Mouse (Mus musculus): Measurements from ENCODE around the gene As3mt. TPM values are rescaled to one million over a fixed set of nuclear protein-coding genes. Genes with fewer than 3 reads are reported as not detected.

Gene As3mt
- polyA plus RNA-seq, 2 experiments, result 16.2 to 26.8 TPM

- DNase-seq (ENCODE audit: low spot score), result no peak
- WGBS, result 83% methylated on average over 5 of the region's 5 CpGs
- H3K4me2 ChIP-seq (replicated peaks; ENCODE audit: low read depth, low read length, severe bottlenecking), result no peak overlapping the region
- H3K4me1 ChIP-seq (ENCODE audit: control insufficient read depth, insufficient read depth, low read length), result 0 out of 2 replicates have a peak, but pooled peaks cover 4% of the 10 kb centered on the region
- H3K27me3 ChIP-seq (ENCODE audit: control insufficient read depth, insufficient read depth, low read length), result no peaks in the 10 kb centered on the region
- H3K27ac ChIP-seq (replicated peaks; ENCODE audit: low read depth, low read length), result no peak overlapping the region
- H3K9ac ChIP-seq (ENCODE audit: low read depth, low read length, severe bottlenecking), result no peak overlapping the region
- H3K9me3 ChIP-seq (ENCODE audit: control insufficient read depth, low read length), result no peaks in the 10 kb centered on the region
- no peaks in the 10 kb centered on the region for H3K36me3 ChIP-seq (ENCODE audit: control insufficient read depth, insufficient read depth, low read length)
- H3K4me3 ChIP-seq (replicated peaks; ENCODE audit: low read length), result no peak overlapping the region
- no peak for TF ChIP-seq POLR2A (IDR thresholded peaks at IDR 0.05; ENCODE audit: borderline replicate concordance, extremely low read depth, insufficient read depth, insufficient read length)
- no peak for ATAC-seq (ENCODE audit: low FRiP score, low read depth)
These were observed 76.8 kb downstream of the As3mt start for GRCm38 (mm10) chr19:46784038-46784437.

- no peaks in the 10 kb centered on the region for H3K27me3 ChIP-seq (ENCODE audit: control insufficient read depth, insufficient read depth, low read length)
- WGBS, result 77% methylated on average over 6 of the region's 6 CpGs
- no peak overlapping the region for H3K4me3 ChIP-seq (replicated peaks; ENCODE audit: low read length)
- no peak for ATAC-seq (ENCODE audit: low FRiP score, low read depth)
- no peaks in the 10 kb centered on the region for H3K36me3 ChIP-seq (ENCODE audit: control insufficient read depth, insufficient read depth, low read length)
- H3K27ac ChIP-seq (replicated peaks; ENCODE audit: low read depth, low read length), result no peak overlapping the region
- no peak overlapping the region for H3K9ac ChIP-seq (ENCODE audit: low read depth, low read length, severe bottlenecking)
- no peak for DNase-seq (ENCODE audit: low spot score)
- no peak overlapping the region for H3K4me2 ChIP-seq (replicated peaks; ENCODE audit: low read depth, low read length, severe bottlenecking)
- 0 out of 2 replicates have a peak, but pooled peaks cover 4% of the 10 kb centered on the region for H3K4me1 ChIP-seq (ENCODE audit: control insufficient read depth, insufficient read depth, low read length)
- no peak for TF ChIP-seq POLR2A (IDR thresholded peaks at IDR 0.05; ENCODE audit: borderline replicate concordance, extremely low read depth, insufficient read depth, insufficient read length)
- no peaks in the 10 kb centered on the region for H3K9me3 ChIP-seq (ENCODE audit: control insufficient read depth, low read length)
These were observed 77.2 kb downstream of the As3mt start for GRCm38 (mm10) chr19:46784502-46784901.

GRCm38 (mm10) chr19:46785633-46786032 lies 78.4 kb downstream of the As3mt start:
- ATAC-seq (ENCODE audit: low FRiP score, low read depth), result no peak
- H3K27ac ChIP-seq (replicated peaks; ENCODE audit: low read depth, low read length), result no peak overlapping the region
- no peak overlapping the region for H3K4me2 ChIP-seq (replicated peaks; ENCODE audit: low read depth, low read length, severe bottlenecking)
- no peaks in the 10 kb centered on the region for H3K36me3 ChIP-seq (ENCODE audit: control insufficient read depth, insufficient read depth, low read length)
- H3K9me3 ChIP-seq (ENCODE audit: control insufficient read depth, low read length), result no peaks in the 10 kb centered on the region
- H3K4me3 ChIP-seq (replicated peaks; ENCODE audit: low read length), result no peak overlapping the region
- DNase-seq (ENCODE audit: low spot score), result no peak
- no peak overlapping the region for H3K9ac ChIP-seq (ENCODE audit: low read depth, low read length, severe bottlenecking)
- 0 out of 2 replicates have a peak, but pooled peaks cover 4% of the 10 kb centered on the region for H3K4me1 ChIP-seq (ENCODE audit: control insufficient read depth, insufficient read depth, low read length)
- no peak for TF ChIP-seq POLR2A (IDR thresholded peaks at IDR 0.05; ENCODE audit: borderline replicate concordance, extremely low read depth, insufficient read depth, insufficient read length)
- H3K27me3 ChIP-seq (ENCODE audit: control insufficient read depth, insufficient read depth, low read length), result no peaks in the 10 kb centered on the region
- WGBS, result 75% methylated on average over 4 of the region's 4 CpGs

- no peak overlapping the region for H3K4me3 ChIP-seq (replicated peaks; ENCODE audit: low read length)
- 86% methylated on average over 1 of the region's 1 CpGs for WGBS
- no peak for TF ChIP-seq POLR2A (IDR thresholded peaks at IDR 0.05; ENCODE audit: borderline replicate concordance, extremely low read depth, insufficient read depth, insufficient read length)
- no peak overlapping the region for H3K9ac ChIP-seq (ENCODE audit: low read depth, low read length, severe bottlenecking)
- no peak overlapping the region for H3K4me2 ChIP-seq (replicated peaks; ENCODE audit: low read depth, low read length, severe bottlenecking)
- DNase-seq (ENCODE audit: low spot score) (no peak), ATAC-seq (ENCODE audit: low FRiP score, low read depth) (no peak)
- no peaks in the 10 kb centered on the region for H3K36me3 ChIP-seq (ENCODE audit: control insufficient read depth, insufficient read depth, low read length)
- no peaks in the 10 kb centered on the region for H3K27me3 ChIP-seq (ENCODE audit: control insufficient read depth, insufficient read depth, low read length)
- no peaks in the 10 kb centered on the region for H3K9me3 ChIP-seq (ENCODE audit: control insufficient read depth, low read length)
- no peak overlapping the region for H3K27ac ChIP-seq (replicated peaks; ENCODE audit: low read depth, low read length)
- H3K4me1 ChIP-seq (ENCODE audit: control insufficient read depth, insufficient read depth, low read length), result 0 out of 2 replicates have a peak, but pooled peaks cover 3% of the 10 kb centered on the region
These were observed 82.5 kb downstream of the As3mt start for GRCm38 (mm10) chr19:46789782-46790181.

Other genes with a start within 250 kb of the As3mt start
- gene Trim8, start 205.8 kb upstream of the As3mt start, polyA plus RNA-seq (2012; rRNA removed), result 22.7 and 32.5 TPM in 2 replicates
- gene Trim8, start 205.8 kb upstream of the As3mt start, polyA plus RNA-seq (2014; fragmentation: Nextera tagmentation; extraction: Ambion mirVana), result 21.5 and 23.1 TPM in 2 replicates
- 93.0 and 120 TPM in 2 replicates for gene Arl3, start 134.3 kb upstream of the As3mt start, polyA plus RNA-seq (2012; rRNA removed)
- 87.2 and 97.8 TPM in 2 replicates for gene Arl3, start 134.3 kb upstream of the As3mt start, polyA plus RNA-seq (2014; fragmentation: Nextera tagmentation; extraction: Ambion mirVana)
- gene Sfxn2, start 134.1 kb upstream of the As3mt start, polyA plus RNA-seq (2012; rRNA removed), result 26.4 and 26.7 TPM in 2 replicates
- gene Sfxn2, start 134.1 kb upstream of the As3mt start, polyA plus RNA-seq (2014; fragmentation: Nextera tagmentation; extraction: Ambion mirVana), result 21.2 and 22.0 TPM in 2 replicates
- gene Wbp1l, start 108.4 kb upstream of the As3mt start, polyA plus RNA-seq (2012; rRNA removed), result 44.0 and 54.1 TPM in 2 replicates
- gene Wbp1l, start 108.4 kb upstream of the As3mt start, polyA plus RNA-seq (2014; fragmentation: Nextera tagmentation; extraction: Ambion mirVana), result 42.6 and 43.8 TPM in 2 replicates
- 0.20 and 0.22 TPM in 2 replicates for gene Cyp17a1, start 34.3 kb upstream of the As3mt start, polyA plus RNA-seq (2012; rRNA removed)
- 0.23 and 0.47 TPM in 2 replicates for gene Cyp17a1, start 34.3 kb upstream of the As3mt start, polyA plus RNA-seq (2014; fragmentation: Nextera tagmentation; extraction: Ambion mirVana)
- 9.0 and 9.5 TPM in 2 replicates for gene Borcs7, start 17.6 kb upstream of the As3mt start, polyA plus RNA-seq (2012; rRNA removed)
- 13.5 and 13.7 TPM in 2 replicates for gene Borcs7, start 17.6 kb upstream of the As3mt start, polyA plus RNA-seq (2014; fragmentation: Nextera tagmentation; extraction: Ambion mirVana)
- 6.7 and 9.8 TPM in 2 replicates for gene Cnnm2, start 54.1 kb downstream of the As3mt start, polyA plus RNA-seq (2012; rRNA removed)
- gene Cnnm2, start 54.1 kb downstream of the As3mt start, polyA plus RNA-seq (2014; fragmentation: Nextera tagmentation; extraction: Ambion mirVana), result 4.8 TPM in 2 replicates